Mouse (Mus musculus): ENCODE results near the gene Hoxa11. TPM values are rescaled to one million over a fixed set of nuclear protein-coding genes. Genes with fewer than 3 reads are reported as not detected.

The Hoxa11 gene
- polyA plus RNA-seq, 1 experiment from 2014 or later = not detected

DNA sequence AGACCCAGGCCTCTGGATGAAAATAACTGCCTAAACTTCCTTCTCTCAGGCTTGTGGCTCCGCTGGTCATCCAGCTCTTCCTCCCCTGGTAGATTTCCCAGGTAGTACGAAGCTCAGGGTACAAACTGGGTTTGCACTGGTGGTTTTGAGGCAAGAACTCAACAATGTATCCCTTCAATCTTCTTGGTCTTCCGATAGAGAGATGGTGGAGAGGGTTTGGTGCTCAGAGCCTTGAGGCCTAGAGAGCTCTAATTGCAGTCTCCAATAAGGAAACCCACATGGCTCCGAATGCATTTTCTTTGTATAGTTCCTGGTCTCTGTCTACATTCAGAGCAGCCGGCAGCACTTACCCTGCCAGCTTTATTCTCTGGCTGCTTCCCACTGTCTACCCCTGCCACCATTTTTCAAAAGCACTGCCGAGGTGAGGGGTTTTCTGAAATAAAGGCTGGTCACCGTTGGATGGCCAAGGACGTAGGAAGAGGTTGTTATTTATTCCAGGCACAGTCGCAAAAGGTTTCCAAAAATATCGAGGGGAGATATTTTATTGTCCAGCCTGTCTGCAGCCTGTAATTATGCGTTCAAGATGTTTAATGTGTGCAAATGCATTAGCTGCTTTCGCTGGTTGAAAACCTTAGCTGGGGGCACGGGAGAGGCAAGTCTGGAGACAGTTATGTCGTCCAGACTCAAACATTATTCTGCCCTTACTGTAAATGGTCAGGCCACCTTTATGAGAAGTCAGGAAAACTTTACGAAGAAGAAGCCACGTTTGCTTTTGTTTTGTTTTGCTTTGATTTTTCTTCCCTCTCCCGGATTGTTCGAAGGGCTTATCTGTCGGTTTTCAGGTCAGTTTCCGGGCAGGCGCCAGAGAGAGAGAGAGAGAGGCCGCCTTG is 27.4 kb upstream of the Hoxa11 start:
- Histone ChIP-seq H3K27ac (replicated peaks) (no peak overlapping the region), H3K27me3 (replicated peaks; ENCODE audit: low read depth, poor library complexity, severe bottlenecking) (peaks cover 100% of the 10 kb centered on the region), H3K9me3 (no peaks in the 10 kb centered on the region), H3K4me3 (no peak overlapping the region), H3K36me3 (replicated peaks) (no peaks in the 10 kb centered on the region), H3K4me1 (no peaks in the 10 kb centered on the region)
- peak; percentile 28 for DNase-seq (ENCODE audit: low spot score)
- WGBS = 3% methylated on average over 22 of the region's 22 CpGs

DNA sequence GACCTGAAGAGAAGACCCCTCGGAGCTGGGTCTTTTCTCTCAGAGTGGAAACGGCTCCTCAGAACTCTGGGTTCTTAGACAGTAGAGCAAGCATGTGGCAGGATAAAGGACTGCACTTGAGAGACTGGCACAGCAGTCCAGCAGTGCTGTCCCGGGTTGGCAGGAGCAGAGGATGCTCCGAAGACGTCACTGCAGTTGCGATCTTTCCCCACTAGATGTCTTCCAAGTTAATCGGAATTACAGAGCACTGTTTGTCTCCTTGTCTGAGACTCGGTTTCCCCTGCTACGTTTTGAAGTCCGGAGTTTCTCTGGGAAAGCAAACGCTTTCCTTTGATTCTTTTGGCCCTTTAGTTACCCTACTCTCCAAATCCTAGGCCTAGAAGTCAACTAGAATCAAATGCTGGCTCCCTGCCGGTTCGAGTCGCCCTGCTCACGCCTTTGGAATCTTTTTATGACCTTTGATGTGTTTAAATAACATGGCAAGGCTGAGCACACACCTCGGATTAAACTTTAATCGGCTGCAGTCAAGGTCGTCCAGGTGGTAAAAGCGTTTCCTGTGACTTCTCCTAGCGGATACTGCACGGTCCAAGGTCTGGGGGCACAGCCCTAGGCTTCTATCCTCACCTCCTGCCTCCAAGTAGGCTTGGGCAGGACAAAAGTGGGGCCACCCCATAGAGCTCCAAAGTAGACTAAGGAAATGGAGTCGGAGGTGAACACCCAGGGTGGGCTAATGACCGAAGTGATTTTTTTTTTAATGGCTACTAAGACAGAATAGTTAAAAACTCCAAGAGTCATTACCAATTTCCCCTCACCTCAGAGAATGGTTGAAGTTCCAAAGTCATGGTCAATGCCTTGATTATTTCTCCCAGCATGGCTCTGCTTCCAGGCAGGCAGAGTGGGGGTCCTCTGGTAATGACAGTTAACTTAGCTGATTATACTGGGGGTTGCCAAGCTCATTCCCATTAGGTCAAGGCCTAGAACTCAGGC is 25.2 kb upstream of the Hoxa11 start:
- WGBS = 5% methylated on average over 23 of the region's 23 CpGs
- Histone ChIP-seq H3K4me1 (no peaks in the 10 kb centered on the region), H3K4me3 (no peak overlapping the region), H3K27me3 (replicated peaks; ENCODE audit: low read depth, poor library complexity, severe bottlenecking) (peaks cover 100% of the 10 kb centered on the region), H3K27ac (replicated peaks) (no peak overlapping the region), H3K36me3 (replicated peaks) (no peaks in the 10 kb centered on the region), H3K9me3 (no peaks in the 10 kb centered on the region)
- peak; percentile 67 for DNase-seq (ENCODE audit: low spot score)

DNA sequence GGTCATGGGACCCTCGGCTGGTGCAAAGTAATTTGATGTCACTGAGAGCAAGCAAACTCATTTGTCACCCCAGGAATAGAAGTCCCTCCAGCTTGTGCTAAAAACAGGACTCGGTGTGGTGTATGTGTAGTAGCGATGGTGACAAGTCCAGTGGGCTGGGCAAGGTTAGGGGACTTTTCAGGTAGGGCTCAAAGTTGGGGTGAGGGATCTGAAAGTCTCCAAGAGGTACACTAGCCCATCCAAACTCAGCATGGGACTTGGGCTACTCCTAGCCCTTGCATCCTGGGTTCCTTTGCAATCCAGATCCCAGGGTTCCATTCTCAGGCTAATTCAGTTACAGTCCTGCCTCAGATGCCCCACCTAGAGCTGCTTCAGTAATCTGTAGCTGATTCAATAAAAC is 23.1 kb upstream of the Hoxa11 start:
- Histone ChIP-seq H3K27ac (replicated peaks) (no peak overlapping the region), H3K4me3 (no peak overlapping the region), H3K27me3 (replicated peaks; ENCODE audit: low read depth, poor library complexity, severe bottlenecking) (peaks cover 100% of the 10 kb centered on the region), H3K4me1 (no peaks in the 10 kb centered on the region), H3K9me3 (no peaks in the 10 kb centered on the region), H3K36me3 (replicated peaks) (no peaks in the 10 kb centered on the region)
- WGBS = 4% methylated on average over 3 of the region's 3 CpGs
- DNase-seq (ENCODE audit: low spot score) = no peak

DNA sequence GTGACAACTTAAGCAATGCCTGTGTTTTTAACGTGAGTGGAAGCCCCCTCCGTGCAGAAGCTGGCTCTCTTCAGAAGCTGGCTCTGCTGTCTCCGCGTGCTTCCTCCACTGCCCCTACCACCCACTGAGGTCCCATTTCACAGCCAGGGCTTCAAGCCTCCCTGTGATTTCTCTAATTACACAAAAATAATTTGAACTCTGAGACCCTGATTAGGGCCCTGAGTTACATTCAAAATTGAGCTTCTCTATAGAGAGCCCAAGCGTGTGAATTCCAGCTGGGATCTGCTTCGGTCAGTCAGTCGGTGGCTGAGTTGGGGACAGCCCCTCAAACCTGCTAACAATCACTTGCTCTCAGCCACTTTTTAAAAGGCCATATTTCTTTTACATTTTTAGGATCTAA is 22.7 kb upstream of the Hoxa11 start:
- H3K36me3 ChIP-seq (replicated peaks) = no peaks in the 10 kb centered on the region
- WGBS = 2% methylated on average over 7 of the region's 7 CpGs
- peak; percentile 25 for DNase-seq (ENCODE audit: low spot score)
- H3K4me3 ChIP-seq = no peak overlapping the region
- H3K27ac ChIP-seq (replicated peaks) = no peak overlapping the region
- no peaks in the 10 kb centered on the region for H3K4me1 ChIP-seq
- peaks cover 100% of the 10 kb centered on the region for H3K27me3 ChIP-seq (replicated peaks; ENCODE audit: low read depth, poor library complexity, severe bottlenecking)
- no peaks in the 10 kb centered on the region for H3K9me3 ChIP-seq

DNA sequence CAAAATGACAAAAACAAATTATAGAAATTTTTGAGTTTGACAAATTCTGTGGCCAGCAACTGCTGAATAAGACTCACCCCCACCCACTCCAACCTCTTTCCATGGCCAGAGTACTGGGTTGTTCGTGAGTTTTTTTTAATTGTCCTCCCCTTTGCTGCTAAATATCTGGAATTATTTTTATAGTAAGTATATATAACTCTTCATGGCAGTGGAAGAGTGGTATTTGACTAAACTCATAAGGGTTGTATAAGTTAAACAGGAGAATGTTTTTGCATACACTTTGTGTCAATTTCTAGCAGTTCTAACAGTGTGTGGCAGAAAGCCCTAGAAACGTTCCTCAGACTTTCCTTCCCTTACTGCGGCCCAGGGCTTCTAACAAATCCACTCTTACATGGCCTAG is 22.1 kb upstream of the Hoxa11 start:
- no peaks in the 10 kb centered on the region for H3K36me3 ChIP-seq (replicated peaks)
- H3K27me3 ChIP-seq (replicated peaks; ENCODE audit: low read depth, poor library complexity, severe bottlenecking) = peaks cover 100% of the 10 kb centered on the region
- H3K27ac ChIP-seq (replicated peaks) = no peak overlapping the region
- DNase-seq (ENCODE audit: low spot score) = peak; percentile 6
- H3K4me1 ChIP-seq = no peaks in the 10 kb centered on the region
- no peak overlapping the region for H3K4me3 ChIP-seq
- H3K9me3 ChIP-seq = no peaks in the 10 kb centered on the region
- 3% methylated on average over 3 of the region's 3 CpGs for WGBS

DNA sequence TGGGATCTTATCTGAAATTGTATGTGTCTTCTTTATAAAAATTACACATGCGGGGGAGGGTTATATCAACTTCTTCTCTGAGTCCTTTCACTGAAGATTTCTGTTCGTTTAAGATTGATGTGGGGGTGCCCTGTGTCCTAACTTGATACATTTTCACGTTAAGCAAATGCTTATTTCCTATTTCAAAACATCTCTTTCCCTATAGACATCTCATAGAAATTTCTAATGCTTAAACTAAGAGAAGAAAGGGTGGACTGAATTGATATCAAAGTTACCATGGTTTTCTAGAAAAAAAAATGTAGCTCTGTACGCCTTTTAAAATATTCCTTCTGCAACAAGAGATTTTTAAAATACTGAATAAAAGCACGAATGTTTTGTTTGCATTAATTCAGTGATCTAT is 21.6 kb upstream of the Hoxa11 start:
- Histone ChIP-seq H3K4me1 (no peaks in the 10 kb centered on the region), H3K27me3 (replicated peaks; ENCODE audit: low read depth, poor library complexity, severe bottlenecking) (peaks cover 100% of the 10 kb centered on the region), H3K27ac (replicated peaks) (no peak overlapping the region), H3K36me3 (replicated peaks) (no peaks in the 10 kb centered on the region), H3K4me3 (no peak overlapping the region), H3K9me3 (no peaks in the 10 kb centered on the region)
- DNase-seq (ENCODE audit: low spot score) = peak; percentile 6
- 15% methylated on average over 5 of the region's 5 CpGs for WGBS

DNA sequence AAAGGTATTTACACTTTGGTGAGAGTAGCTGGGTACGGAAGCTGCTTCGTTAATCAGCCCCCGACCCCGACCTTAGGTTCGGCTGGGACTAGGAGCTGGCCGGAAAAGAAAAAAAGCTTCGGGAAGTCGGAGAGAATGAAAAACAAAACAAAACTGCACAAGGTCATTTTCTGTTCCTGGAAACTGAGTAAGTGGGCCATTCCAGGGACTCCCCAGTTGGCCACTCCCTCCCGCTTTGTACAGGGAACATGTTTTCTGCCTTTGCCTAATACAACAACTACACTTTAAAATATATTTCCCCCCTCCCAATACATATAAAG is 21.0 kb upstream of the Hoxa11 start:
- DNase-seq (ENCODE audit: low spot score) = no peak
- Histone ChIP-seq H3K27ac (replicated peaks) (no peak overlapping the region), H3K4me3 (no peak overlapping the region), H3K9me3 (no peaks in the 10 kb centered on the region), H3K4me1 (no peaks in the 10 kb centered on the region), H3K27me3 (replicated peaks; ENCODE audit: low read depth, poor library complexity, severe bottlenecking) (peaks cover 100% of the 10 kb centered on the region), H3K36me3 (replicated peaks) (no peaks in the 10 kb centered on the region)
- 1% methylated on average over 9 of the region's 9 CpGs for WGBS

DNA sequence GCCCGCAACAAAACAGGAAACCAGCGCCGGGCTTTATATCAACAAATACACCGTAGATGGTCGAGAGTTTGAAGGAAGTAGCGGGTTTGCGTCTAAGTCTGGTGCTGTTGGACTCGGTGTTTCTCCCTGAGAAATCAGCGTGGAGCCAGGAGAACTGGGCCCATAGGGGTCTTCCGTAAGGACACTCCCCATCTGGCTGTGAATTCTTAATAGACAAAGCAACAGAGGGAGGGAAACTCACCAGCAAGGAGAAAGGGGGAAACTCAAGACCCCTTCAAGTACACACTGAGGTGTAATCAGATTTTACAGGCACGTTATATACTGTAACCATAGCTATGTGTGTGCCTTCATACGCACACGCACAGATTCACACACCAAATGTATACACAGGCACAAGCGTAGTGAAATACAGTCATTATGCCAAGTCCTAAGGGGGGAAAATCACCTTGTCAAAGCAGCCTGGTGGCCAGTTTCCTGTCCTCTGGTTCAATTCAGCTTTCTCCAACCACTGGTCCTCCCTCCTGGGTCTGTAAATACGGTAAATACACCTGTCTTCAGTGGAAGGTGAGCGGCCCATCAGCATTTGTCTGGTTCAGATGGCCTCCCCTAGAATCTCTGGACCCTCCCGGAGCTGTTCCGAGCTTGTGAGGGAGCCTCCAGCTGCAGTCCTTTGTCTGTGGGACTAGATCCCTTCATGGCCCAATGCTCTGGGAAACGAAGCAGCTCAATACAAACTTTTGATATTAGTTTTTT is 20.5 kb upstream of the Hoxa11 start:
- Histone ChIP-seq H3K4me1 (peaks cover 2% of the 10 kb centered on the region), H3K36me3 (replicated peaks) (no peaks in the 10 kb centered on the region), H3K27ac (replicated peaks) (no peak overlapping the region), H3K4me3 (no peak overlapping the region), H3K27me3 (replicated peaks; ENCODE audit: low read depth, poor library complexity, severe bottlenecking) (peaks cover 100% of the 10 kb centered on the region), H3K9me3 (no peaks in the 10 kb centered on the region)
- peak; percentile 53 for DNase-seq (ENCODE audit: low spot score)
- WGBS = 1% methylated on average over 19 of the region's 19 CpGs

DNA sequence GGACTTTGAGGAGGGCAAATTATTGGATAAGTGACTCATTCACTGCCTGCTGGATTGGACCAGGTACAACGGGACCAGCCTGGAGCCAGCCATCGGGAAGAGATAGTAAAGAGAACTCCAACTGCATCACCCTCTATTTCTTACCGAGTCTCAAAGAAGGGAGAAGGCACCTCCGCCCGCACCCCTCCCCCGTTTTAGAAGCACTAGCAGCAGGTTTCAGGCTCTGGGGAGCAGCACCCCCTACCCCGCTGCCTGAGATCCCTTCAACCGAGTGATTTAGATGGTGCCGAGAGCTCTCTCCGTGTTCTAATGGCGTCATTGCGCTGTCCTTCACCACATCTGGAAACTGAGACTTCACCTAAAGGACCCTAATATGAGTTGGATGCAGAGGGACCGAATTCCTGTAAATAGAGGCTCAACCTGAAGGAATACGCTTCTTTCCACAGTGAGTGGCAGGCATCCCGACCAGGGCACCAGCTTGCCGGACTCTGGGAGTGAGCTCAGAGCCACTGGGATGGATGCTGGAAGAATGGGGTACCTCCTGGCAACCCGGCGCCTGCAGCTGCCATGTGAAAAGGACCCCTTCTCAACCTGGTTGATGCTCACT is 19.8 kb upstream of the Hoxa11 start:
- Histone ChIP-seq H3K27ac (replicated peaks) (no peak overlapping the region), H3K4me3 (no peak overlapping the region), H3K4me1 (peaks cover 8% of the 10 kb centered on the region), H3K36me3 (replicated peaks) (no peaks in the 10 kb centered on the region), H3K9me3 (no peaks in the 10 kb centered on the region), H3K27me3 (replicated peaks; ENCODE audit: low read depth, poor library complexity, severe bottlenecking) (peaks cover 100% of the 10 kb centered on the region)
- 2% methylated on average over 18 of the region's 18 CpGs for WGBS
- DNase-seq (ENCODE audit: low spot score) = no peak

DNA sequence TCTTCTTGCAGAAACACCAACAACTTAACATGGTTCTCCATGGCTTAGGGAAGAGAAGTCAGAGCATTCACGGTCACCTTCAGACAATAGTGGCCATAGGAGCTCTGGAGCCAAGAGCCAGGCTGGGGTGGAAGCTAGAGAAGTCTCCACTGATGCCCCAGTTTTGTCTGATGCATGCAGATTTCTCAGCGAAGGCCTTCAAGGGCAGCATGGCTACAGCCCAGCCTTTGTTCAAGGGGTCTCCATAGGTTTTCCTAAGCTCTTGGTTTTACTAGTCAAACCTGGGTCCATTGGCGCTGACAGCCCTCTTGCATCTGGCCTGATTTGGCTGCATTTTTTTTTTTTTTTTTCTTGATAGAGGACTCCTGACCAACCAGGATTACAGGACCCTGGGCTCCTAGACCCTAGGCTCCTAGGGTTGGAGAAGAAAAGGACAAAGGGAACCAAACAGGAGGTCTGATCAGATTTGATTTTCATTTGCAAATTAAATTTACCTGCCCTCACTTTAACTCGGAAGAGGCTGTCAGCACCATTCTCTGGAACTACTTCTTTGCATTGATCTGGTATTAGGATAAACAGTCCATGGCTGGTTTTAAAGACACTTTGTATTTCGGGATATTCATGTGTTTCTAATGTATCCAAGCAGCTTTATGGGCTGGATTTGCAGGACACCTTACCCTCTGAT is 18.6 kb upstream of the Hoxa11 start:
- peaks cover 99% of the 10 kb centered on the region for H3K27me3 ChIP-seq (replicated peaks; ENCODE audit: low read depth, poor library complexity, severe bottlenecking)
- no peaks in the 10 kb centered on the region for H3K9me3 ChIP-seq
- no peak overlapping the region for H3K4me3 ChIP-seq
- H3K36me3 ChIP-seq (replicated peaks) = no peaks in the 10 kb centered on the region
- DNase-seq (ENCODE audit: low spot score) = peak; percentile 42
- 1% methylated on average over 5 of the region's 5 CpGs for WGBS
- H3K27ac ChIP-seq (replicated peaks) = no peak overlapping the region
- H3K4me1 ChIP-seq = peaks cover 14% of the 10 kb centered on the region

DNA sequence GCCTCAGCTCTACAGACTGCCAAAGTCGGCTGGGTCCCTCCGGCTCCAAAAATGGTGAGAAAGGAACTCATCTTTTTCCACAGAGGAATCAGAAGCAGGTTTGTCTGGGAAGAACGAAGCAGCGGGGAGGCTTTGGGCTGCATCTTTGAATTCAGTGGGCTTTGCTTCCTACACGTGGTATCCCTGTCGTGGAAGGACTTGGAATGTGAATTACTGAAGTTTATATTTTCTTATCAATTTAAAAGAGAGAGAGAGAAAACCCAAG is 17.6 kb upstream of the Hoxa11 start:
- Histone ChIP-seq H3K4me3 (no peak overlapping the region), H3K4me1 (peaks cover 14% of the 10 kb centered on the region), H3K36me3 (replicated peaks) (no peaks in the 10 kb centered on the region), H3K27ac (replicated peaks) (no peak overlapping the region), H3K9me3 (no peaks in the 10 kb centered on the region), H3K27me3 (replicated peaks; ENCODE audit: low read depth, poor library complexity, severe bottlenecking) (peaks cover 99% of the 10 kb centered on the region)
- WGBS = under 1% methylated on average over 6 of the region's 6 CpGs
- DNase-seq (ENCODE audit: low spot score) = no peak
